ENCODE assay signal across 9 mouse cellular contexts in the genomic region with DNA sequence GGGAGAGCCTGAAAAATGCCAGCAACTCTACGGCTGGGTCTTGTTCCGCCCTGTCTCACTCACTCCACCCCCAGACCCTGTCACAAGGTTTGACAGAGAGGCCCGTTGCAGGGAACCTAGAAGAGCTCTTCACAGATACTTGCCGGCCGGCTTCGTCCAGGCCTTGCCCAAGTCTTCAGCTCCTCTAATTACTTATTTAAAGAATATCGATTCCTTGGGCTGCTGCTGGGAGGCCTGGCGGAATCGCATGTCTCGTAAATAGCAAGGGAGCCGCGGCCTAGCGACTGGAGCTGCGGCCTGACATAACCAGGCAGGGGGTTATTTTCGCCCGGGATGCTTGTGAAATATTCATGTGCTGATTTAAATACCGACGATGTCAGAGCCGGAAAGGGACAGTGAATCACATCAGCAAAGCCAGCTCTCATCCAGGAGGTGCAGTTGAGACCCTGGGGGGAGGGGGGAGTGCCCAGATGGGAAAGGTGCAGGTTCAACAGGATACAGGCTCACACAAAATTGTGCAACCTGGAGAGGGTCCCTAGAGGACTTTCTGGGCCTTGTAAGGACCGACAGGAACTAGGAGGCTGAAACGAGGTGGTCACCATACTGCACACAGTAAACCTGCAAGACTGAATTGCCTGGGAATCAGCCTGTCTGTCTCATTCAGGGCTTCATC. TPM values are rescaled to one million over a fixed set of nuclear protein-coding genes. Genes with fewer than 3 reads are reported as not detected.
DNase-seq lines count a peak whose midpoint lies in the region; ATAC-seq and TF ChIP-seq lines count a peak whose summit lies in the region.
"Had no signal": no experiment of that assay in that cellular context is flagged by ENCODE, and none has a peak within 500 bp of the region (broad histone marks: within the 10 kb centered on the region; RNA-seq: fewer than 3 reads in every experiment).

No protein-coding gene starts in this region.

- peak; percentile 46; the same call in 1 of the 2 replicates for ATAC-seq in hindbrain, embryonic 14.5 days (ENCODE audit: low FRiP score)
- peak; percentile 71 for ATAC-seq in midbrain, embryonic 11.5 days (ENCODE audit: low FRiP score)

- no peak overlapping the region for H3K4me3 ChIP-seq in gastrocnemius, adult 2 months
- no peak overlapping the region for H3K4me3 ChIP-seq in hindbrain, embryonic 14.5 days (replicated peaks; ENCODE audit: low read length)
- no peak overlapping the region for H3K4me3 ChIP-seq in midbrain, embryonic 11.5 days (ENCODE audit: low read depth, low read length)
- H3K4me3 ChIP-seq: liver, embryonic 15.5 days had no signal

- H3K4me1 ChIP-seq in hindbrain, embryonic 14.5 days (replicated peaks; ENCODE audit: control insufficient read depth, insufficient read depth, low read length) = peaks cover 10% of the 10 kb centered on the region
- H3K4me1 ChIP-seq in midbrain, embryonic 11.5 days (ENCODE audit: control insufficient read depth, insufficient read depth, low read length) = peaks cover 4% of the 10 kb centered on the region; the same call in 1 of the 2 replicates
- H3K4me1 ChIP-seq: liver, embryonic 15.5 days had no signal

- H3K9ac ChIP-seq in hindbrain, embryonic 14.5 days = peak overlapping the region; percentile 35
- H3K9ac ChIP-seq in midbrain, embryonic 11.5 days (ENCODE audit: low read length) = peak overlapping the region; percentile 51; the same call in 1 of the 2 replicates
- H3K9ac ChIP-seq: liver, embryonic 15.5 days had no signal

- H3K27ac ChIP-seq in gastrocnemius, adult 2 months = peak overlapping the region; percentile 64
- 0 out of 2 replicates have a peak overlapping the region, but pooled peaks have one; percentile 1 for H3K27ac ChIP-seq in hindbrain, embryonic 14.5 days
- H3K27ac ChIP-seq in midbrain, embryonic 11.5 days (ENCODE audit: low read depth, low read length) = no peak overlapping the region; the same call in 1 of the 2 replicates
- H3K27ac ChIP-seq: liver, embryonic 15.5 days had no signal

- H3K9me3 ChIP-seq in hindbrain, embryonic 14.5 days (ENCODE audit: control insufficient read depth, low read length) = no peaks in the 10 kb centered on the region
- no peaks in the 10 kb centered on the region for H3K9me3 ChIP-seq in midbrain, embryonic 11.5 days (ENCODE audit: control insufficient read depth, low read length)
- H3K9me3 ChIP-seq: liver, embryonic 15.5 days had no signal

- whole genome bisulfite sequencing in hindbrain, embryonic 14.5 days = 5% methylated on average over 21 of the region's 21 CpGs
- WGBS in midbrain, embryonic 11.5 days = 9% methylated on average over 21 of the region's 21 CpGs

- intact Hi-C loops in gastrocnemius, adult 2 months (cut with DNase I) = no loop called here

- no peak for DNase-seq in gastrocnemius, adult 2 months
- no peak for DNase-seq in gastrocnemius, postnatal 25 days
- peak; percentile 40 for DNase-seq in embryo, embryonic 10 days (ENCODE audit: low spot score)
- no peak for DNase-seq in hindbrain, embryonic 14.5 days (ENCODE audit: low spot score)
- DNase-seq in midbrain, embryonic 11.5 days (ENCODE audit: low spot score, missing footprints) = peak; percentile 94
- no peak for DNase-seq in T-cell, adult 2 months (ENCODE audit: low spot score)
- no peak for DNase-seq in right cerebral cortex, postnatal 25 days
- no peak for DNase-seq in layer of hippocampus, postnatal 10 days (ENCODE audit: low spot score in 2 of 2)

- no peaks in the 10 kb centered on the region for H3K36me3 ChIP-seq in hindbrain, embryonic 14.5 days (replicated peaks; ENCODE audit: control insufficient read depth, insufficient read depth)
- no peaks in the 10 kb centered on the region for H3K36me3 ChIP-seq in midbrain, embryonic 11.5 days (ENCODE audit: control insufficient read depth, insufficient read depth, low read length)
- H3K36me3 ChIP-seq: liver, embryonic 15.5 days had no signal

- H3K27me3 ChIP-seq in hindbrain, embryonic 14.5 days (ENCODE audit: control insufficient read depth, insufficient read depth, low read length) = no peaks in the 10 kb centered on the region
- no peaks in the 10 kb centered on the region; the same call in 1 of the 2 replicates for H3K27me3 ChIP-seq in midbrain, embryonic 11.5 days (ENCODE audit: control insufficient read depth, insufficient read depth, low read length)

- no peak for TF ChIP-seq CTCF in gastrocnemius, adult 2 months (IDR thresholded peaks at IDR 0.05)

- H3K4me2 ChIP-seq in hindbrain, embryonic 14.5 days (replicated peaks) = peak overlapping the region; percentile 30
- peak overlapping the region; percentile 34 for H3K4me2 ChIP-seq in midbrain, embryonic 11.5 days
- H3K4me2 ChIP-seq: liver, embryonic 15.5 days had no signal

RNA-seq across cellular contexts. Expression of a gene that starts 17.6 kb away (rescaled TPM):
- total RNA-seq in gastrocnemius, adult 2 months (2021) = not detected
- not detected for total RNA-seq in gastrocnemius, postnatal 25 days (2021)
- polyA plus RNA-seq in hindbrain, embryonic 14.5 days (2014; fragmentation: Nextera tagmentation; extraction: Ambion mirVana) = 4.5 and 6.3 TPM in 2 replicates
- polyA plus RNA-seq in midbrain, embryonic 11.5 days (2014; fragmentation: Nextera tagmentation; extraction: Ambion mirVana) = 10.9 and 14.6 TPM in 2 replicates
- total RNA-seq in layer of hippocampus, postnatal 10 days (2021) = 1 to 10 TPM; 6.8 to 7.7 TPM

RNA-seq across cellular contexts. Expression of a gene that starts 54.8 kb away (rescaled TPM):
- 10 to 100 TPM; 20.1 to 22.4 TPM for total RNA-seq in gastrocnemius, adult 2 months (2021)
- 10 to 100 TPM; 14.4 to 16.9 TPM for total RNA-seq in gastrocnemius, postnatal 25 days (2021)
- polyA plus RNA-seq in hindbrain, embryonic 14.5 days (2014; fragmentation: Nextera tagmentation; extraction: Ambion mirVana) = 132 and 141 TPM in 2 replicates
- 105 TPM in 2 replicates for polyA plus RNA-seq in midbrain, embryonic 11.5 days (2014; fragmentation: Nextera tagmentation; extraction: Ambion mirVana)
- total RNA-seq in layer of hippocampus, postnatal 10 days (2021) = 100 to 1,000 TPM; 177 to 197 TPM

Comparison
In these comparisons a context has a peak if more than half of its experiments do, and no peak if none do; other contexts are left out.
1. DNase-seq: peak in embryo, embryonic 10 days (single experiment) and midbrain, embryonic 11.5 days (single experiment); none in gastrocnemius, adult 2 months (single experiment), gastrocnemius, postnatal 25 days (single experiment), hindbrain, embryonic 14.5 days (single experiment), T-cell, adult 2 months (single experiment), right cerebral cortex, postnatal 25 days (single experiment) and layer of hippocampus, postnatal 10 days (0 of 2).
2. RNA of a gene that starts 17.6 kb away (total RNA-seq): 6.8 to 7.7 TPM in layer of hippocampus, postnatal 10 days; not detected in gastrocnemius, adult 2 months and not detected in gastrocnemius, postnatal 25 days; every median in the first group is over 4 times any median in the second.
3. RNA of a gene that starts 54.8 kb away (total RNA-seq): 177 to 197 TPM in layer of hippocampus, postnatal 10 days; 20.1 to 22.4 TPM in gastrocnemius, adult 2 months and 14.4 to 16.9 TPM in gastrocnemius, postnatal 25 days; every median in the first group is over 4 times any median in the second.